Mouse (Mus musculus): ENCODE measurements around the gene Sulf2.

Gene Sulf2

GRCm38 (mm10) chr2:166030256-166030995 lies 125.0 kb downstream of the Sulf2 start:
- in situ Hi-C loops (cut with MboI; ENCODE audit: low sequenced_read_pairs), result loop anchor here (10.0 kb wide), 1 partner anchor 116 kb away; no protein-coding TSS in a partner anchor

DNA sequence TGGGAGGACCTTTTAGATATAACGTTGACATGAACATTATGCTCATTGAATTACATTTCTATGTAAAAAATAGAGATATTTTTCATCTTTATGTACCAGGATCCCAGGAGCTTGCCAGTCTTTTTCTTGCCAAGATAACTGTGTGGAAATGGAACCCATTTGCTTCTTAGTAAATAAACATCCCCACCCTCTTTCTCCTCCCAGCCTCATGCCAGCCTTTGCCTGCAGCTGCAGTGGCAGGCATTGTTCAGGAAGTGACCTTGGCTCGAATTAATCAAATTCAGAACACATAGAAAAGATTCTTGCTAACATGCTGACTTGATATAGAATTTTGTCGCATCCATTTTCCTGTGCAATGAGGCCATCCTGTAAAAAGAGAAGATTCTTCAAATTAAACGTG lies 126.2 kb downstream of the Sulf2 start:
- in situ Hi-C loops (cut with MboI; ENCODE audit: low sequenced_read_pairs), result no loop called here

- in situ Hi-C loops (cut with MboI; ENCODE audit: low sequenced_read_pairs), result no loop called here
Measured at GRCm38 (mm10) chr2:166027834-166028233, 127.6 kb downstream of the Sulf2 start.

- in situ Hi-C loops (cut with MboI; ENCODE audit: low sequenced_read_pairs), result no loop called here
Measured at GRCm38 (mm10) chr2:166025943-166026342, 129.5 kb downstream of the Sulf2 start.

DNA sequence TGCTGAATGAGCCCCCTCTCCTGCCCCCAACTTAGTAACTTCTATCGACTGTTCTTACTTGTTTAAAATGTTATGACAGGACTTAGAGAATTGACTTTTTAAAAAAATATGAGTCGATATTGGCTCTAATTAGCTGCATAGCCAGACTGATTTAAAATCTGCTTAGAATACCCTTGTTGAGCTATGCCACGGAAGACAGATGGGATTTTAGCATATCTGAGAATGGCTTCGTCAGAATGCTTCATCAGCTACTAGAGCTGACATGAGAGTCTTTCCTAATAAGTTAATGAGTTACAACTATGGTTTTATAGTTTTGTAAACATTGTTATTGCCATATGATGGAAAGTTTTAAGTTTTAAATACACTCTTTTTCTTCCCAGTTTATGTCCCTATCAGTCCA lies 130.8 kb downstream of the Sulf2 start:
- in situ Hi-C loops (cut with MboI; ENCODE audit: low sequenced_read_pairs), result no loop called here

- in situ Hi-C loops (cut with MboI; ENCODE audit: low sequenced_read_pairs), result no loop called here
Measured at GRCm38 (mm10) chr2:166024079-166024478, 131.4 kb downstream of the Sulf2 start.

Data from CH12F3 (cell line).